Mouse (Mus musculus) megakaryocyte, embryonic 14.5 days (primary cell): ENCODE data around the gene Ppp2r1b.

Experiments
- FLI1 ChIP-seq: IDR thresholded peaks from 2 replicates; pipeline ENCODE4 v1.6.1; 2012; ENCODE audit warnings: low read length, inconsistent platforms, mixed read lengths
- GATA1 ChIP-seq: IDR thresholded peaks from 3 replicates; pipeline ENCODE4 v1.6.1; 2012; ENCODE audit warnings: mixed read lengths, low read length, inconsistent platforms, borderline replicate concordance

DNA sequence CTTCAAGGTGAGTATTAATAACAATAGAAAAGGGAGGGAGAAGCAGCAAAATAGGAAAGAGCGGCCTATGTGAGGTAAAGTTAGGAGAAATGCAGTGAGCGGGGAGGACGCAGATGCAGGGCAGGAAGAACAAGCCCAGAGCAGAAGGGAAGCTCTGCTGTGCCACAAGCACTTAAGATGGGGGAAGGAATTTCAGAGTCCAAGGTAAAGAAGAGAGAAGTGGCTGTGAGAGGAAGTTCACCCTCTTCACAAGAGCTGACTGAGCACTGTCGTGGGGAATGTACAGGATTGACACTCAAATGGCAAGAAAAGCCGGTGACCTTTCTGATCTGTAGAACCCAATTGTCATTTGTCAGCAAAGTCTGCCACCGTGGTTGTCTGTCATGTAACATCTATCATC, 27.1 kb upstream of the Ppp2r1b start:
- TF ChIP-seq GATA1 (no peak), FLI1 (no peak)
